Mouse (Mus musculus): ENCODE data around the gene Nop2. TPM values are rescaled to one million over a fixed set of nuclear protein-coding genes. Genes with fewer than 3 reads are reported as not detected.

Gene Nop2
- total RNA-seq, 1 experiment from 2014 or later, result 26.9 TPM

DNA sequence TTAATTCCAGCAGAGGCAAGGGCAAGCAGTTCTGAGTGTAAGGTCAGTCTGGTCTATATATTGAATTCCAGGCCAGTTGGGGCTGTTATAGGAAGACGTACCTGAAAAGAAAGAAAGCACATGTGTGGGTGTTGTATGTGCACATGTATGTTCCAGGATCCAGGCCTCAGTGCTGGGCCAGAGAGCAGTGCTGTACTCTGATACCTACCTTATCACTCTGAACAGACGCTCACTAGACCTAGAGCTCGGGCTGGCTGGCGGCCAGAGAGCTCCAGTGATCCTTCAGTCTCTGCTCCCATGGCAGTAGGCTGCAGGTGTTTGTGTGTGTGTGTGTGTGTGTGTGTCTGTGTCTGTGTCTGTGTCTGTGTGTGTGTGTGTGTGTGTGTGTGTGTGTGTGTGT lies 27.5 kb upstream of the Nop2 start:
- ATAC-seq (ENCODE audit: extremely low read depth, insufficient number of reproducible peaks, low FRiP score, poor library complexity, severe bottlenecking), result no peak

DNA sequence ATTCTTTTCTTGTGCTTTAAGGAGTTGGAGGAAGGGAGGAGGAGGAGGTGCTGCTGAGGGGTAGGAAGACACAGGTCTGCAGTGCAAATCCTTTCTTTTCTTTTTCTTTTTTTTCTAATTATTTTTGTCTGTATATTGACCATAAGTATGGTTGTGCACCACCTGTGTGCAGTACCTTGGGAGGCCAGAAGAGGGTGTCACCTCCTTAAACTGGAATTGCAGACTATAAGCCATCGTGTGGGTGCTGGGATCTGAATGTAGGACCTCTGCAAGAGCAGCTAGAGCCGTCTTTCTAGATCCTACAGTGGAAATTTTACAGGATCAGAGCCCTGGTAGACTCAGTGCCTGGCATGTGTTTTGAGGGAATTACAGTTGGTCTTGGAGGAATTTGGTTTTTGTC lies 24.0 kb upstream of the Nop2 start:
- ATAC-seq (ENCODE audit: extremely low read depth, insufficient number of reproducible peaks, low FRiP score, poor library complexity, severe bottlenecking), result no peak

DNA sequence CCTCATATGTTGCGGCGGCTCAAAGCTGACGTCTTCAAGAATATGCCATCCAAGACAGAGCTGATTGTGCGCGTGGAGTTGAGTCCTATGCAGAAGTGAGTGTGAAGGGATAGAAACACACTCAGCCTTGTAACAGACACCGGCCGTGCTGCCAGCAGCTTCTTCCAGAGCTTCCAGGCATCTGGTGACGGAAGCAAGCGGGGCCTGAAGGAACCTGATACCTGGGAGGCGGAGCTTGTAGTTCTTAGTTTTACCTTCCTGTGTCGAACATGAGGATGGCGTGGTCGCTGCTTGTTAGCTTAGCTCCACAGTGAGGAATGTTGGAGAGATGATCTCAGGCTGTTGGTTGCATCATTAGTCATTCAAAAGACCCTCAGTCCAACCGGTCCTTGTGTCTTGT lies 22.3 kb upstream of the Nop2 start:
- ATAC-seq (ENCODE audit: extremely low read depth, insufficient number of reproducible peaks, low FRiP score, poor library complexity, severe bottlenecking), result no peak

DNA sequence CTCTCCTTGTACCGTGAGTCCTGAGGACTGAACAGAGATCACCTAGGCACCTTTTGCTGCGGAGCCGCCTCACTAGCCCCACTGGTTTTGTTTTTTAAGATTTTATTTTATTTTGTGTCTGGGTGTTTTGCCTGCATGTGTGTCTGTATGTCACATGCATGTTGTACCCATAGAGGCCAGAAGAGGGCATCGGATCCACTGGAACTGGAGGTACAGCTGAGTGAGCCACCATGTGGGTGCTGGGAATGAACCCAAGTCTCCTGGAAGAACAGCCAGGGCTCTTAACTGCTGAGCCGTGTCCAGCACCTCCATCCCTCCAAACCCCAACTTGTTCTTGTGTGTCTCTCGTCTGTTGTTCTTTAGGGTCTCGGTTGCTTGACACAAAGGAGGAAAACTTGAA lies 20.8 kb upstream of the Nop2 start:
- ATAC-seq (ENCODE audit: extremely low read depth, insufficient number of reproducible peaks, low FRiP score, poor library complexity, severe bottlenecking), result no peak

DNA sequence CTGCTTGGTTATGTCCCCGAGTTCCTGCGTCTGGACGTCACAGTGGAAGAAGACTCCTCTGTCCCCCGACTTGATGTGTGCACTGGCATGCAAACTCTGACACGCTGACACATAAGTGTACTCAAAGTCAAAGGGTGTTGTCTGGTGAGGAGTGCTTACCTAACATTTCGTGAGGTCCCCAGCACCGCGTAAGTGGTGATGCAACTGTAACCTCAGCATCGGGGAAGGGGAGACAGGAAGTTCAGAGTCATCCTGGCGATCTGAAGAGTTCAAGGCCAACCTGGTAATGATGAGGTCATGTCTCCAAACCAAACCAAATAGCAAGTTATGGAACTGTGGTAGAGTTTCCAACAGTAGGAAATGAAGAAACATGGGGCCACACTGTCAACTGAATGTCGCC lies 19.2 kb upstream of the Nop2 start:
- ATAC-seq (ENCODE audit: extremely low read depth, insufficient number of reproducible peaks, low FRiP score, poor library complexity, severe bottlenecking), result peak; percentile 51; the same call in 1 of the 2 replicates

DNA sequence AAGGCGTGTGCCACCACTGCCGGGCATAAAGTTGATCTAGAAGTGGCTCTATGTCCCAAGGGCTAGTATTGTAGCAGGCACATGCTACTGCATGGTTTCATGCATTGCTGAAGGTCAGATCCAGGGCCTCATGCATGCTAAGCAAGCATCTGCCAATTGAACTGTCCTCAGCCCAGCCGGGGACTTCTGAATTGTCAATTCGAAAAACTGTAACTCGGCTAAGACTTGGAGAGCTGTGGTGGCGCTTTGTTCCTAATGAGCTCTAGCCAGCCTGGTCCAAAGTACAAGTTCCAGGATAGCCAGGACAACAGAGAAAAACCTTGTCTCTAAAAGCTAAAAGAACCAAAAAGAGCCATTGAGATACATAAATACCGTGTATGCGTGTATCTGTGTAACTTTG lies 12.3 kb upstream of the Nop2 start:
- ATAC-seq (ENCODE audit: extremely low read depth, insufficient number of reproducible peaks, low FRiP score, poor library complexity, severe bottlenecking), result no peak

DNA sequence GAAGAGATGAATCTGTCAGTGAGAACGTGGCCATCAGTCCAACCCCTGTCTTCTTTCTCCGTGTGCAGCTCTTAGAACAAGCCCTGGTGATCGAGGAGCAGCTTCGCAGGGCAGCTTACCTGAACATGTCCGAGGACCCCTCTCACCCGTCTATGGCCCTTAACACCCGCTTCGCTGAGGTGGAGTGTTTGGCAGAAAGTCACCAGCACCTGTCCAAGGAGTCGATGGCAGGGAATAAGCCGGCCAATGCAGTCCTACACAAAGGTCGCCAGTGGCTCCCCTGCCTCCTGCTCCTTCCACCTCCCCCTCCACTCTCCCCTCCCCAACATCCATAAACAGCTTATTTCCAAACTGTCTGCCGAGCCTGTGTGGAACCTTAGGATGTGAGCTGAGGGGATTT lies 3.0 kb upstream of the Nop2 start:
- no peak for ATAC-seq (ENCODE audit: extremely low read depth, insufficient number of reproducible peaks, low FRiP score, poor library complexity, severe bottlenecking)

DNA sequence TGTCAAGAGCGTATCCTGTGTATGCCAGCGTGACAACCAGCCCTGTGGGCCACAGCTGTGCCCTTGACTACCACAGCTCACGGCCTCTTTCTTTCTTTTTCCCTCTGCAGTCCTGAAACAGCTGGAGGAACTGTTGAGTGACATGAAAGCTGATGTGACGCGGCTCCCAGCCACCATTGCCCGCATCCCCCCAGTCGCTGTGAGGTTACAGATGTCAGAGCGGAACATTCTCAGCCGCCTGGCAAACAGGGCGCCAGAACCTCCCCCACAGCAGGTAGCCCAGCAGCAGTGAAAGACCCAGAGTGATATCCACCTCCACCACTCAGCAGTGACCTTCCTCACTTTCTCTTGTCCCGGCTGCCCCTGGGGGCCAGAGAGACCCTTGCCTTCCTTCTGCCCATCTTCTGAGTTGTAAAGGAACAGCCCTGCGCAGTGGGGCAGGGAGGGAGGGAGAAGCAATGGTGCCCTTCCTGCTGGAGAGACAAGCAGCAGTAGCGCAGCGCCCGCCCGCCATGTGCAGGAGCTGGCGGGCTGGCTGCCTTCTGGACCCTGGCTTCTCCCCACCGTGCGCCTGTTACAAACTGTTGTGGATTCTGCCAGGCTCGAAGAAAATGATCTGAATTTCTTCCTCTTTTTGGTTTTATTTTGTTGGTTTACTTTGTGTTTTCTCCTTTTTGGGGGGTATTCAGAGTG lies 1.9 kb upstream of the Nop2 start:
- ATAC-seq (ENCODE audit: extremely low read depth, insufficient number of reproducible peaks, low FRiP score, poor library complexity, severe bottlenecking), result no peak

DNA sequence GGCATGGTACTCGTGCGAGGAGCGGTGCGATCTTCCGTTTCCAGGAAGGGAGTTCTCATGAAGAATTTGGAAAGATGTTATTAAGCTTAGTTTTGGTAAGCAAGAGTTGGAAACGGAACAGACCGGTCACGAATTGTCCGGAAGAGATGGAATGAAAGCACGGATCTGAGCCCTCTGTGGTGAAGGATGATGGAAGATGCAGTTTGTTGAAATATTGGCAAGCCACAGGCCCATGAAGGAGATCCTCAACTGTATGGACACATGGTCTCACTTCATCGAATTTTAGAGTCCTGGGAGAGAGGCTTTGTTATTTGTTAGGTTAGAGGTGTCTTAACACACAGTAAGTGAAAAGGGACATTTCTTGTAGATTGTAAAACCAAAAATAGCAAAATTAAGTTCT lies 761 bp downstream of the Nop2 start:
- no peak for ATAC-seq (ENCODE audit: extremely low read depth, insufficient number of reproducible peaks, low FRiP score, poor library complexity, severe bottlenecking)

DNA sequence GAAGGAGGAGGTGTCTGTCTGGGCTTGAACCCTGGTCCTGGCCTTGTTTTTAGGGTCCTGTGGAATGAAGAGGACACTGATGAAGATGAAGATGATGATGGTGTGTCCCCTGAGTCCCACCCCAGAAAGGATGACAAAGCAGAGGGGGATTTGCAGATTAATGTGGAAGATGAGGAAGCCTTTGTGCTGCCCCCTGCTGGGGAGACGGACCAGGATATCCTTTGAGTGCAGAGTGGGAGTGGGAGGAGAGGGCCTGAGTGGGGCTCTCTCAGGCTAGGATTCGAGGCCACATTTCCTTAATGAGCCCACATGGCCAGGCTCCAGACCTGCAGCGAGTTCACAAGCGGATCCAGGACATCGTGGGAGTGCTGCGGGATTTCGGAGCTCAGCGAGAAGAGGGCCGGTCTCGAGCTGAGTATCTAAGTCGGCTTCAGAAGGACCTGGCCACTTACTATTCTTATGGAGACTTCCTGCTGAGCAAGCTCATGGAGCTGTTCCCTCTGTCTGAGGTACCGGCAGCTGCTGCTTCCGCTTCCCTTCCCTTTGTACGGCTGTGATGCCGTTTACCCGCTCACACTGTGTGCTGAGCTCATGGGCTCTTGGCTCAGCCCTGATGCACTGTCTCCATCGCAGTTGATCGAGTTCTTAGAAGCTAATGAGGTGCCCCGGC lies 5.4 kb downstream of the Nop2 start:
- 0 out of 2 replicates have a peak, but pooled peaks have one; percentile 16 for ATAC-seq (ENCODE audit: extremely low read depth, insufficient number of reproducible peaks, low FRiP score, poor library complexity, severe bottlenecking)

DNA sequence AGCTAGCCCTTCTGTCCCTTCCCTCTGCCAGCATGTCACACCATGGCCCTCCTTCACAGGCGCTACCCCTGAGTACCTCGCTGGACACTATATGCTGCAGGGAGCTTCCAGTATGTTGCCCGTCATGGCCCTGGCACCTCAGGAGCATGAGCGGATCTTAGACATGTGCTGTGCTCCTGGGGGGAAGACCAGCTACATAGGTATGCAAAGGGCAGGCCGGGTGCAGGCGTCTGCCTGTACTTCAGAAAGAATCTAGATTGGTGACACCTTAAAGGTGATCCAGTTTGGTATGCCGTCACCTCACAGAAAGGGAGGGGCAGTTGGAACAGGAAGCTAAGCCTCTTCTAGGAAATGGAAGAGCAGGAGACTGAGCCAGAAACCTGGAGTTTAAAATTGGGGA lies 8.0 kb downstream of the Nop2 start:
- ATAC-seq (ENCODE audit: extremely low read depth, insufficient number of reproducible peaks, low FRiP score, poor library complexity, severe bottlenecking), result no peak

DNA sequence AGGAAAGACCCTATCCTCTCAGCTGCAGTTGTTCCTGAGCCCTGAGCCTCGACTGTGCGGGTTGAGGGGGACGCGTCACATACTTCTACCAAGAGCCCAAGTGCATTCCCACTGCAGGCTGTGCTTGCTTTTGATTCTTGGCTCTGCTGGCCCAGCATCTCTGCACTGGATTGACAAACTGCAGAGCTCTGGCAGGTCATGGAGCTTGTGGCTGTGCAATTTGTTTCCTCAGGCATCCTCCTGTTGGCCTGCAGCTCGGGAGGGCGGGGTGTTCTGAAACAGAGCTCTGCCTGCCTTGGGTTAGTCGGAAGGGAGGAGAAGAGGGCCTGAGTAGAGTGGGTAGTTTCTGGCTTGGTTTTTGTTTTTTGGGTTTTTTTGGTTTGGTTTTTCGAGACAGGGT lies 10.7 kb downstream of the Nop2 start:
- no peak for ATAC-seq (ENCODE audit: extremely low read depth, insufficient number of reproducible peaks, low FRiP score, poor library complexity, severe bottlenecking)

DNA sequence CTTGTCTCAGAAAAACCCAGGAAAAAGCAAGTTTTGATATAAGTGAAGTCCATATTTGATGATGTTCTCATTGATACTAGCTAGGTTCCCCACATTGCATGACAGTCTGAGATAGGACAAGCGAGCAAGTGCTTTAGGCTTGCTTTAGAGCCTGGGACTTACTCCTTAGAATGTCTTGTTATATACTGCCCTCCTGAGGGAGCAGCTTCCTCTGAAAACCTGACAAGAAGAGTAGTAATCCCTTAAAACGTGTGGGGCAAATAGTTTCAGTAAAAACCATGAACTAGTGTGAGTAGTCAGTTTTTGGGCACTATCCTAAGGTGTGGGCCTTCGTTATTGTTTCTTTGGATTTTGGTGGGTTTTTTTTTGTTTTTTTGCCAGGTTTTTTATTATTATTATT lies 11.4 kb downstream of the Nop2 start:
- no peak for ATAC-seq (ENCODE audit: extremely low read depth, insufficient number of reproducible peaks, low FRiP score, poor library complexity, severe bottlenecking)

DNA sequence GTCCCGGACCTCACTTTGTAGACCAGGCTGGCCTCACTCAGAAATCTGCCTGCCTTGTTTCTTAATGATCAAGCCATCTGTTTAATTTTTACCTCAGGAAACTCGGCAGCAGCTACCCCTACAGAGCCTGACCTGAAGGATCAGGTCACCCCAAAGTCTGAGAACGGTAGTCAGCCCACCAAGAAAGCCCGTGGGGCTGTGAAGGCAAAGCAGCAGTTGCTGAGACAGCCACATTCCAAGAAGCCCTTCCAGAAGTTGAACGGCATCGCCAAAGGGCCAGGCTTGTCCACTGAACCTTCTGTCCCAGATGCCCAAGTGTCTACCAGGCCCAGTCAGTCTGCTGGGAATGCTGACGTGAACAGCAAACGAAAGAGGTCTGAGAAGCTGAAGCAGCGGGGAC lies 12.2 kb downstream of the Nop2 start:
- ATAC-seq (ENCODE audit: extremely low read depth, insufficient number of reproducible peaks, low FRiP score, poor library complexity, severe bottlenecking), result no peak

DNA sequence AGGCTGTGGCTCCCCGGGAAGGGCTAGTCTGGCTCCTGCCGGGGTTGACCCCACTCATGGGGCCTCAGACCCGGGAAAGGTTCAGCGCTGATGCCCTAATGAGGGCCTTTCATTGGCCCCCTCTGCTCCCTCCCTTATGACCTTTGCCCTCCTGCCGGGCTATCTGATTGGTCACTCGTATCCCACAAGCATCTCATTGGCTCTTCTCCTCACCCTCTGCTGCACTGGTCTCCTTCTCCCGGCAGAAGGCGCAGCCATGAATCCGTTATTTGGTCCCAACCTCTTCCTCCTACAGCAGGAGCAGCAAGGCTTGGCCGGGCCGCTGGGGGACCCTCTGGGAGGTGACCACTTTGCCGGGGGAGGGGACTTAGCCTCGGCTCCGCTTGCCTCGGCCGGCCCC lies 13.3 kb downstream of the Nop2 start, which contains the start of gene Iffo1:
Gene Iffo1, plus strand, starts transcription at position 241 of the 400 bp plus-strand sequence.
- peak; percentile 86 for ATAC-seq (ENCODE audit: extremely low read depth, insufficient number of reproducible peaks, low FRiP score, poor library complexity, severe bottlenecking)

DNA sequence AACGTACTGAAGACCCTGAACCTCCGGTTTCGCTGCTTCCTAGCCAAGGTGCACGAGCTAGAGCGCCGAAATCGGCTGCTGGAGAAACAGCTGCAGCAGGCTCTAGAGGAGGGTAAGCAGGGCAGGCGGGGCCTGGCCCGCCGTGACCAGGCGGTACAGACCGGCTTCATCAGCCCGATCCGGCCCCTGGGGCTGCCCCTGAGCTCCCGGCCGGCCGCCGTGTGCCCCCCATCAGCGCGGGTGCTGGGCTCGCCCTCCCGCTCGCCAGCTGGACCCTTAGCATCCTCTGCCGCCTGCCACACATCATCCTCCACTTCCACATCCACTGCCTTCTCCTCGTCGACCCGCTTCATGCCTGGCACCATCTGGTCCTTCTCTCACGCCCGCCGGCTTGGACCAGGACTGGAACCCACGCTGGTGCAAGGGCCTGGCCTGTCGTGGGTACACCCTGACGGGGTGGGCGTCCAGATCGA lies 13.8 kb downstream of the Nop2 start:
- no peak for ATAC-seq (ENCODE audit: extremely low read depth, insufficient number of reproducible peaks, low FRiP score, poor library complexity, severe bottlenecking)

DNA sequence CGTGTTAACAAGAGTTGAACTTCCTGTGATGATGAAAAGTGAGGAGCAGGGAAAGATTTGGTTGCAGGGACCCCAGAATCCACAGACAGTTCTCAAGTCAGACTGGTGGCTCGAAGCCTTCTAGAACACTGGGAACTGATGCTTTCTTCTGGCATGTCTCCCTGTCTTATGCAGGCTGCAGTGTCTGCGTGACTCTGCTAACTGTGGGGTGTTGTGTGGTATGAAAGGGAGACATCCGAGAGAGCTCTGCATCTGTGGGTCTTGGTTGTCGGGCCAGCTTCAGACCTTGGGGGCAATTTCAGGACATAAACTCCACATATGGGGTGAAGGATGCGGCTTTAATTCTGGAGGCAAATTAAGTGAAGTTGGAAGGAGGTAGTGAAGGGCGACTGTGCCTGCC lies 14.4 kb downstream of the Nop2 start:
- ATAC-seq (ENCODE audit: extremely low read depth, insufficient number of reproducible peaks, low FRiP score, poor library complexity, severe bottlenecking), result no peak

DNA sequence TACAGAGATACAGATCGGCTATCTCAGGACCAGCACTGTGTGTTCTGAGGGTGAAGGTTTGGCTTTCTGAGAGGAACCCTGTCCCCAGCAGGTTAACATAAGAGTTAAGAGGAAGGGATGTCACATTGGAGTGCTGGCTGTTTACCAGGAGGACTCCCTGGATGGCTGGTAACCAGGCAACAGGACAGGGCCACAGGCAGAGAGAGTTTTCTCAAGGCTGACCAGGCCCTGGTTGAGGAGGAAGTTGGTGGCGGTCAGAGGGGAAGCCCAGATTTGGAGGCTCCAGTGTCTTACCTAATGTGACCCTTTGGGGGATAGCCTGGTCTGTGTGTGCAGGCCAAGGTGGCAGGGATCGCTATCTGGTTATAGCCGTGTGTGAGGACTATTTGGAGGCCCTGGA lies 15.1 kb downstream of the Nop2 start:
- peak; percentile 44 for ATAC-seq (ENCODE audit: extremely low read depth, insufficient number of reproducible peaks, low FRiP score, poor library complexity, severe bottlenecking)

DNA sequence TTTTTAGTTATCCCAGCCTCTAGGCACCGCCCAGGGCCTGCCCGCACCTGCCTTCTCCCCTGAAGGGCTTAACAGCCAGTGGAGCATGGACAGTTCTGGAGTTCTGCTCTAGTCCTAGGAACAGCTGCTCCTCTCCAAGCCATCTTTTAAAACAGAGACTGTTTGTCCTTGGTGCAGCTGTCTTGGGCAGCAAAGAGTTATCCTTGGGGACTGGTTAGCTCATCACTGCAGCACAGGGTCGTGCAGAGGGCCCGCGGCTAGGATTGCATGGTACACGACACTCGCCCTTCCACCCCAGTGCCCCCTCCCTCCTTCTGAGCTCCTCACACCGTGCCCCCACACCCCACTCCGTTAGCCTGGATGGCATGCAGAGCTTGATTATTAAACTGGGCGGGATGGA lies 15.6 kb downstream of the Nop2 start:
- no peak for ATAC-seq (ENCODE audit: extremely low read depth, insufficient number of reproducible peaks, low FRiP score, poor library complexity, severe bottlenecking)

DNA sequence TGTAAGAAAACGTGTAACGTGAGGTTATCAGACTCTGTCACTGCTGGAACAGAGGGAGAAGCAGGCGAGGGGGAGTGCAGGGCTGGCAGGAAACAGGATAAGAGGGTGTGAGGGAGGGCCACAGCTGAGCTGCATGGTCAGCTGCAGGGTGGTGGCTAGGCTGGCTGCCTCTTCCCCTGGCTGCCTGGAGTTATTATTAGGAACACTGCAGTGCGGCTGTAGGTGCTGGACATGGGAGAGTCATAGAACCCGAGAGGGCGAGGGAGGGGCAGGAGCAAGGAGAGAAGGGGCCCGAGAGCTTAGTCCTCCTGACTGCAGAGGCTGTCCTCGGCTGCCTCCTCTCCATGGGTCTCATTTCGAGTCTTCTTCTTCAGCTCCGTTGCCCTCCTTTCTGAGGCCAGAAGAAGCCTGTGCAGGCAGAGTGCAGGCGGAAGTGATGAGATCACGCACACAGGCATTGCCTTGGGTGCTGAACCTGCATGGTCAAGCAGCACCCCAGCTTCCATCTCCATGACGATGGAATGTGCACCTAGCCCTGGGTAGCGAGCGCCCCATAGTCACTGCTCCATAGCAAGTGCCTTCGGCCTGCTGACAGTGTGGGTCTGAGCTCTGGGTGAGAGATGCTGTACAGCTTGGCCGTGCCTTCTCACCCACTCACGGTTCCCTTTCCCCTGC lies 16.7 kb downstream of the Nop2 start:
- no peak for ATAC-seq (ENCODE audit: extremely low read depth, insufficient number of reproducible peaks, low FRiP score, poor library complexity, severe bottlenecking)

Data from neutrophil, adult 5-6 weeks (primary cell).